Mouse (Mus musculus): Measurements from ENCODE around the gene Bpifb2.

The Bpifb2 gene

DNA sequence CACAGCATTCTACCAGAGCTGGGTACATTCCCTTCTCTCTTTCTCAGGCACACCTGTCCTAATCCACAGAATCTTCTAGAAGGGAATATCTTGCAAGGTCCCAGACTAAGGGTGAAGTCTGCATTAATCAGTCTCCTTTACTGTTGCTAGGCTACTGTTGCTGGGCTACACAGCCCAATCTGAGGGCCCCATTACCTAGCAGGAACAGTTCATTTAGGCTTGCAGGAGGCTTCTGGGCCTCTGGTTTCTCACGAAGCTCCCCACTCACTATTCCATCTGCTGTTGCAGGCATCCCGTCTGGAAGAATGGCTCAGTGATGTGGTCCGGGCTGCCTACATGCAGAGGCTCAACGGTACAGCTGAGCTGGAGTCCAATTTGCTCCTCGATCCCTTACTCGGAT, 56.3 kb downstream of the Bpifb2 start:
- DNase-seq (ENCODE audit: low read depth, low spot score): no peak

DNA sequence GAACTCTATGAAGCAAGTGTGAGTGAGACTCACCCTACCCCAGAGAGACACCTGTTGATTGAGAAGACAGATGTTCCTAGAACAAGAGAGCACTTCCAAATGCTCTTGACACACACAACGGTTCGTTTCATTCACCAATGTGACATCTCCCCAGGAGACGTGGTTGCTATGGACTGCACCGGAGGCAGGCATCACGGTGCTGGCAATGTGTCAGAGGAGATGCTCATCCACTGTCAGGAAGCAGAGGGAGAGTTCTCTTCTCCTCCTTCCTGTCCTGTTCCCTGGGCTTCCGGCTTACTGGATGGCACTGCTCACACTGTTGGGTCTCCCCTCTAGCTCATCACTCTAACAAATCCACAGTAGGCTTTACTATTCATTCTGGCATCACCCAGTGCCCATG, 58.5 kb downstream of the Bpifb2 start:
- no peak for DNase-seq (ENCODE audit: low read depth, low spot score)

DNA sequence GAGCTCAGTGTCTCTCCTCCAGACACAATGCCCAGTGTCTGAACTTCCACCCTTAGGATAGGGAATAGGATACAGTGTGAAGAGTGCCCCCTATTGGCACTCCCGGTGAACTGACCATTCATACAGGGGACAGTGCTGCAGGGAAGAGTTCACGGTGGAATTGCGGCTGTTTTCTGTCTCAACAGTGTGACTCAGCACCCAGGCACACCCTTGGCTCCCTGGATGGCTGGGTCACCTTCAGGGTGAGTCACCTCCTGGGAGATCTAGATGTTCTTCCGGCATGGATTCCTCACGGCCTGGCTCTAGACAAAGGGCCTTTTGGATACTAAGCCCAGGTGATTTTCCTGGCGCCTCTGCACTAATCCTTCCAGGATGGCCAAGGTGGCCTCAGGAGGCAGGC, 60.5 kb downstream of the Bpifb2 start:
- no peak for DNase-seq (ENCODE audit: low read depth, low spot score)

DNA sequence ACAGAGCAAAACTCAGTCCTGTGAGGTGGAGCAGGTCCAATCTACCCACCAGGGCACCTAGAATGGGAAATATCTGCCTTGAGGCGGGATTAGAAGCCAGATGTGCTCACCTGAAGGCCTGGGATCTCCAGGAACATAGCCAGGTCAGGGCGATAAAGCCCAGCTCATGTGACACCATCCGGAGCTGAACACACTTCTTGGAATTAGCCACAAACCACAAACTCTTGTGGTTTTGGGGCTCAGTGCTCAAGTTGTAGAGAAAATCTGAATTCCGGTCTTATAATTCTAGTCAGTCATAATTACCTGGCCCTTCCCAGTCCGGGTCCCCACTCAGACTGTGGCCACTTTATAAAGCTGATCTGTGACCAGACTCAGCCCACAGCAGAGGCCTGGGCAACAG, 63.0 kb downstream of the Bpifb2 start, which contains the start of gene Bpifb4:
Gene Bpifb4 (plus strand): TSS at position 370 of the 400 bp plus-strand sequence.
- DNase-seq (ENCODE audit: low read depth, low spot score): no peak

DNA sequence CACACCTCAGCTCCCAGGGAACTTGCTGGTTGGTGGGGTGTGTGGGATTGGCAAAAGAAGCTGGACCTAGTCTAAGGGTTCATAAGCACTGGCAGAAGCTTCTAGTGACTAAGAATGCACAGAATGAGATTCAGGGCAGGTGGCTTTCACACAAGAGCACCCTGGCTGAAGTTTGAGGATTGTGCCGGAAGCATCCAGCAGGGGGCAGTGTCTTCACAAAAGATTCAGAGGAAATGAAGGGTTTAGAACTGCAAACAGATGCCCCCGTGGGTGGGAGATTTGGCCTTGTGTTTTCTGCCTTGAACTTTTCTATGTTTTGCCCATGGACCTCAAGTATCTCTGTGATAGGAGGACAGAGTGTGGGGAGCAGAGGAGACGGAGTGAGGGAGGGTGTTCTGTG, 68.7 kb downstream of the Bpifb2 start:
- peak; percentile 59 for DNase-seq (ENCODE audit: low read depth, low spot score)

DNA sequence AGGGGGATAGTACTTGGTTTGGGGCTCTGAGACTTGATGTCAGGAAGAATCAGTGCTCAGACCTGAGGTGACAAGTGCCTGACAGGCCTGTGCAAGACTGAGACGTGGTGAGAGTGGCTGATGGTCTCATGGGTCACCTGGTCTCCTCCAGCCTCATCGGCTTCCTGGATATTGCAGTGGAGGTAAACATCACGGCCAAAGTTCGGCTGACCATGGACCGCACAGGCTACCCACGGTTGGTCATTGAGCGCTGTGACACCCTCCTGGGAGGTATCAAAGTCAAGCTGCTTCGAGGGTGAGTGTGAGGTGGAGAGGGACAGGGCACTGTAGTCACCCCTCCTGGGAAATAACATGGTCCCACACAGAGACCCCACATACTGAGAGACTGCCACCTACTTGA, 69.7 kb downstream of the Bpifb2 start:
- DNase-seq (ENCODE audit: low read depth, low spot score): no peak
